Mouse (Mus musculus): ENCODE results near the gene Hdac9. TPM values are rescaled to one million over a fixed set of nuclear protein-coding genes. Genes with fewer than 3 reads are reported as not detected.

Hdac9 gene
- polyA plus RNA-seq, 1 experiment, result 6.0 TPM

- Histone ChIP-seq H3K4me3 (ENCODE audit: insufficient read depth, low read length) (no peak overlapping the region), H3K27ac (ENCODE audit: insufficient read depth, low read length) (peak overlapping the region; percentile 46), H3K4me1 (ENCODE audit: control insufficient read depth, insufficient read depth, low read length) (peaks cover 6% of the 10 kb centered on the region)
- TF ChIP-seq POLR2A (IDR thresholded peaks at IDR 0.05; ENCODE audit: low read depth, low read length), result no peak
Measured at GRCm38 (mm10) chr12:34791213-34792112, 125.4 kb downstream of the Hdac9 start.

DNA sequence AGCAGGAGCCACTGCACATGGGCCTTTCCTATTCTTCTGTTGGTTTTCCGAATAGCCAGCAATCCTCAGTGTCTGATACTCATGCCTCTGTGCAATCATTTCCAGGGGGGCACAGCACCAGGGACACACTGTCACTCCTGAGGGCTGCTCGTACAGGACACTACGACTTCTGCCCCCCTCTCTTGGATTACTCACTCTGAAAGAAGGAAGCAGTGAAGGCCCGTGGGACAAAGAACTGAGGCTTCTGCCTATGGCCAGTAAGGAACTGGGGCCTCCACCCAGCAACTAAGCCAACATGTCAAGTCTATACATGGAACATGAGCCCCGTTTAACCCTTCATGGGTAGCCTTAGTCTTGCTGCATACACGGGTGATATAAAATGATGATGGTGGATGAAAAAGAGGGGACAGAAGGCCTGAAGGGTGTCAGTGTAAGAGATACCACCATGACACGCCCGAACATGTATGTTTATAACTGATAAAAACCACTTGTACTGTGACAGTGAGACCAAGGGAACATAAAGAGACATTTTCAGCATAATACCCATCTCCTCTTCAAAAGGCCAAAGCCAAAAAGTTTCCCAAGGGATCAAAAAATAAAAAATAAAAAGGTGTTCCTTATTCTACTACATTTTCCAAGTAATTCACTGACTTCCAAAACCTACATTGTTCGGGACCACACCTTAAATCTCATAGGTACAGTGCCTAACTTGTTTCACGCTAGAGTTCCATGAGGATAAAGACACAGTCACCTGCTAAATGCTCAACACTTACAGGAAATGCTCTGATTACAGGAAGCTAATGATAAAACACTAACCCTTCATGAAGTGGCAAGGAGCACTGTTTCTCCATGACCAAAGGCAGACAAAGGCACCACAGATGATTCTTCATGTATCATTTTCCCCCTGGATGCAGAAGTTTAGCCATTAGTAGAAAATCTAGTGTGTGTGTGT, 127.6 kb downstream of the Hdac9 start:
- no peak overlapping the region for H3K4me3 ChIP-seq (ENCODE audit: insufficient read depth, low read length)
- H3K4me1 ChIP-seq (ENCODE audit: control insufficient read depth, insufficient read depth, low read length), result peaks cover 6% of the 10 kb centered on the region
- H3K27ac ChIP-seq (ENCODE audit: insufficient read depth, low read length), result no peak overlapping the region
- TF ChIP-seq POLR2A (IDR thresholded peaks at IDR 0.05; ENCODE audit: low read depth, low read length), result no peak
- no peak for TF ChIP-seq CTCF (IDR thresholded peaks at IDR 0.05; ENCODE audit: borderline replicate concordance, insufficient read depth, low read length)

DNA sequence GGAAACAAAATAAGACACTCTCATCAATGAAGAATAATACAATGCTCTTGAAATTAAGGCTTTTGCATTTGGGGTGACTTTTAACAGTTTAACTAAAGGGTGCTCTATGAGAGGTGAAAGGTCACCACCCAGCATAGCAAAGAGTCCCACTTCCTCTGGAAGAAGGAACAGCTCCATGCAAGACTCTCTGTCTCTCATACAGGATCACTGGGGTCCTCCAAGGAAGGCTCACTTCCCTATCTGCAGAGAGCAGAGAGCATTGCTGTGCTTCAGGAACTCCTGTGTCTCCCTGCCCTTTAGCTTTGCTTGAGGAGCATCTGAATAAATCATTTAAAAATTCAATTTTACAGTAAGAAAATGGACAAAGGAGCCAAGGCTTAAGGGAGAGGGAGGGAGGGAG, 129.5 kb downstream of the Hdac9 start:
- Histone ChIP-seq H3K4me3 (ENCODE audit: insufficient read depth, low read length) (no peak overlapping the region), H3K4me1 (ENCODE audit: control insufficient read depth, insufficient read depth, low read length) (peaks cover 6% of the 10 kb centered on the region)
- no peak for TF ChIP-seq CTCF (IDR thresholded peaks at IDR 0.05; ENCODE audit: borderline replicate concordance, insufficient read depth, low read length)
- TF ChIP-seq POLR2A (IDR thresholded peaks at IDR 0.05; ENCODE audit: low read depth, low read length), result no peak

GRCm38 (mm10) chr12:34783574-34783973, 133.3 kb downstream of the Hdac9 start:
- H3K4me1 ChIP-seq (ENCODE audit: control insufficient read depth, insufficient read depth, low read length), result no peaks in the 10 kb centered on the region
- no peak overlapping the region for H3K27ac ChIP-seq (ENCODE audit: insufficient read depth, low read length)
- H3K4me3 ChIP-seq (ENCODE audit: insufficient read depth, low read length), result no peak overlapping the region
- TF ChIP-seq POLR2A (IDR thresholded peaks at IDR 0.05; ENCODE audit: low read depth, low read length) (no peak), CTCF (IDR thresholded peaks at IDR 0.05; ENCODE audit: borderline replicate concordance, insufficient read depth, low read length) (no peak)

More for the DNA sequence above, 129.5 kb downstream of the Hdac9 start:
- no peak overlapping the region for H3K27ac ChIP-seq (ENCODE audit: insufficient read depth, low read length)

DNA sequence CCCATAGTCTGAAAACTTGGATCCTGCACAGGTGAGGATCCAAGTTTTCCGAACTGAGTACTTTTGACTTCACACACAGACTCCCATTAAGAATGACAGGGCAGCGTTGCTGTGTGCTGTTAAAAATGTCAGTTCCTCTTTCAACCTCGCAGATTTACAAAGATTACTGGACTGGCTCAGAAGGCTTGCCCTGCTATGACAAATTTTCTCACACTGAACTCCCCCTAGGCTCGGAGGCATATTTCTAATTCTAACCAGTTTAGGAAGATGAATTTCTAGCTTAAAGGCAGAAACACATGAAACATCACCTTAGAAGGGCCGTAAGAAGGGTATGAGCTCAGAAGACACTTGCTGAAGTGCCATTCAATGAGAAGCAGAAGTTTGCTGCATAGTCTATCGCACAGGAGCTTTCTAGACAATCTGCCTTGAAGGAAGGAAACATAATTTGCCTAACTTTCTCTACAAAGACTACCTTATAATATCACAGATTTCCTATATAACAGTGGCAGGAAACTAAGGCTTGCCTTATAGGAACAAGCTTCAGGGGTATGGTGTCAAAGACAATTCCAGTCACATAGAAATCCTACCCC, 137.4 kb downstream of the Hdac9 start:
- H3K27ac ChIP-seq (ENCODE audit: insufficient read depth, low read length), result no peak overlapping the region
- TF ChIP-seq POLR2A (IDR thresholded peaks at IDR 0.05; ENCODE audit: low read depth, low read length) (no peak), CTCF (IDR thresholded peaks at IDR 0.05; ENCODE audit: borderline replicate concordance, insufficient read depth, low read length) (no peak)
- no peaks in the 10 kb centered on the region for H3K4me1 ChIP-seq (ENCODE audit: control insufficient read depth, insufficient read depth, low read length)
- no peak overlapping the region for H3K4me3 ChIP-seq (ENCODE audit: insufficient read depth, low read length)

GRCm38 (mm10) chr12:34776170-34776569, 140.7 kb downstream of the Hdac9 start:
- Histone ChIP-seq H3K4me1 (ENCODE audit: control insufficient read depth, insufficient read depth, low read length) (no peaks in the 10 kb centered on the region), H3K27ac (ENCODE audit: insufficient read depth, low read length) (no peak overlapping the region), H3K4me3 (ENCODE audit: insufficient read depth, low read length) (no peak overlapping the region)
- TF ChIP-seq CTCF (IDR thresholded peaks at IDR 0.05; ENCODE audit: borderline replicate concordance, insufficient read depth, low read length), result no peak
- no peak for TF ChIP-seq POLR2A (IDR thresholded peaks at IDR 0.05; ENCODE audit: low read depth, low read length)

DNA sequence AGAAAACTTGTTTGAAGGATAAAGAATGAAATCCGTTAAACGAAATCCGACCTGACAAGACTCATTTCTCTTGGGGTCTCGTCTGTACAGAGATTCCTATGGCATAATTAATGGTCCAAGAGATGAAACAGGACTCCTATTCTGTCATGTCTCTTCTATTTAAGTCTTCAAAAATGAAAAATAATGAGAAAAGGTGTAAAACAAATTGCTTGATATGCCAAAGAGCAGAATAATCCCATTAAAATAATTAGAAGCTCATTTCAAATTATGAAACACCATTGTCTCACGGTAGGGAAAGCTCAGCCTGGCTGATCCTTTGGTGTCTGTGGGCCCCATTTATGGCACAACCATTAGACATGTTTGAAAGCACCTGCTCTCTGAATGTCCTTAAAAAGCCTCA, 142.8 kb downstream of the Hdac9 start:
- no peak overlapping the region for H3K27ac ChIP-seq (ENCODE audit: insufficient read depth, low read length)
- no peak for TF ChIP-seq CTCF (IDR thresholded peaks at IDR 0.05; ENCODE audit: borderline replicate concordance, insufficient read depth, low read length)
- TF ChIP-seq POLR2A (IDR thresholded peaks at IDR 0.05; ENCODE audit: low read depth, low read length), result no peak
- H3K4me1 ChIP-seq (ENCODE audit: control insufficient read depth, insufficient read depth, low read length), result no peaks in the 10 kb centered on the region
- H3K4me3 ChIP-seq (ENCODE audit: insufficient read depth, low read length), result no peak overlapping the region

DNA sequence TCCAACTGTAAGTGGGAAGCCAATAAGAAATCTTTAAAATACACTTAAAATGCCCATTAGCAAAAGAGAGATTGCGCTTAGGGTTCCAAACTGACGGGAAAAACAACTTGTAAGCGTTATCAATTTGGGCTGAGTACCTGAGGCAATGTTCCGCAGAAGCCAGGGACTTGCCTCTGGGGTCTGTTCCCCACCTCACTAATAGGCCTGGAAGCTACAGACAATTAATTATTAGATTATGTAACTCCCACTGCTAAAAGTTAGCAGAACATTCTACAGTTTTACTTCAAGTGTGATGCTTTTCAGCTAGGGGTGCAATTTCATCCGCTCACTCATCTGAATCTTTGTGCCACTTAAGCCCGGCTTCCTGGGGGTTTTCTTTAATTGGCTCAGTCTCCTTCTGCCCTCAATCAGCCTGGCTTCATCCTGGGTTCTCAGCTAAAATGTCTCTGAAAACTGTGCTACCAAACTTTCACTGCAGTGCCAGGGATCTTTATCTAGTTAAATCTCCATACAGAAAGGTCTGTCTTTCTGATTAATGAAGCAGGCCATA, 149.6 kb downstream of the Hdac9 start:
- H3K4me3 ChIP-seq (ENCODE audit: insufficient read depth, low read length), result no peak overlapping the region
- TF ChIP-seq CTCF (IDR thresholded peaks at IDR 0.05; ENCODE audit: borderline replicate concordance, insufficient read depth, low read length), result no peak
- TF ChIP-seq POLR2A (IDR thresholded peaks at IDR 0.05; ENCODE audit: low read depth, low read length), result no peak
- H3K4me1 ChIP-seq (ENCODE audit: control insufficient read depth, insufficient read depth, low read length), result no peaks in the 10 kb centered on the region
- no peak overlapping the region for H3K27ac ChIP-seq (ENCODE audit: insufficient read depth, low read length)

DNA sequence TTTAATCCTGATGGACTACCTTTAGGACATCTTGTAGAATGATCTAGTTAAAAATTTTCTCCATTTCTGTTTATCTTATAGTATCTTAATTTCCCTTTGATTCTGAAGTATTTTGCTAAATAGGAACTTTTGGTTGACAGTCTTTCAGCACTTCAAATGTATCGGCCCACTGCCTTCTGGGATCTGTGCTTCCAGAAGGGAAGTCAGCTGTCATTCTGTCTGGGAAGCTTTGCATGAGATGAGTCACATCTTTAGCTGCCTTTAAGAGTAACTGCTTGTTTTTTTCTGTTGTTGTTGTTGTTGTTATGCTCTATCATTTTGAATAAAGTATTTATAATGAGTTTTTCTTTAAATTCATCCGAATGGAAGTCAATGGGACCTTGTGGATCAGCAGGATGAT, 169.6 kb downstream of the Hdac9 start:
- no peak for TF ChIP-seq CTCF (IDR thresholded peaks at IDR 0.05; ENCODE audit: borderline replicate concordance, insufficient read depth, low read length)
- TF ChIP-seq POLR2A (IDR thresholded peaks at IDR 0.05; ENCODE audit: low read depth, low read length), result no peak

More for the DNA sequence above, 169.6 kb downstream of the Hdac9 start:
- no peak overlapping the region for H3K27ac ChIP-seq (ENCODE audit: insufficient read depth, low read length)
- H3K4me3 ChIP-seq (ENCODE audit: insufficient read depth, low read length), result no peak overlapping the region
- H3K4me1 ChIP-seq (ENCODE audit: control insufficient read depth, insufficient read depth, low read length), result no peaks in the 10 kb centered on the region
